Mouse (Mus musculus): ENCODE data around the gene Tssc4.

DNA sequence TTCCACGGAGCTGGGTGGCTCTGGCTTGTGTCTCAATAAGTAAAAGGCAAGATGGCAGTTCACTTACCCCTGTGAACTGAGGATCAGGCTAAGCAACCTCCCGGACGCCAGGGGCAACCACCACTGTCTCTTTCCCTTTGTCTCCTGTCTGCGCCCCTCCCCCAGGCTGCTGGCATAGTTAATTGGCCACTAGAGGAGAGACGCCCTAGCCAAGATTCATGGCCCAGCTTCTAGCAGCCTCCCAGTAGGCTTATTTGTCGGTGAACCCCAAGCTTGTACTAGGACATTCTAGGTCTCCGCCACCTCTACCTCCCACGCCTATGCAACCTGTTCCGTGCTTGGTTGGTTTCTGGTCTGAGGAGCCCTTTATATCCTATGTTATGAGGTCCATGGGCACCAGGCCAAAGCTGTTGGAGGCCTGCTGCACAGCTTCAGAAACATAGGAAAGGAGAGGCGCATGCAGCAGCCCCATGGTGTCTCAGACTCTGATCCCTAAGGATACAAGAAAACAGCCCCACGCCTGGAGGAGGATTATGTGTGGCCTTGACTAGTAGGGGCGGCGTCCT, 650 bp upstream of the Tssc4 start:
- TF ChIP-seq CTCF (IDR thresholded peaks at IDR 0.05; ENCODE audit: borderline replicate concordance, insufficient read depth, low read length) (no peak), POLR2A (IDR thresholded peaks at IDR 0.05; ENCODE audit: low read depth, low read length) (no peak)
